Mouse (Mus musculus) urinary bladder, adult 18-20 months (tissue): ENCODE data around the gene Cacna1b.

ENCODE experiments used
- DNase-seq, 2 experiments: peaks; one replicate each; pipeline ENCODE4 v3.0.0; 2022; ENCODE audit warnings: low spot score in 2 of 2, mixed read lengths in 2 of 2

The Cacna1b gene

DNA sequence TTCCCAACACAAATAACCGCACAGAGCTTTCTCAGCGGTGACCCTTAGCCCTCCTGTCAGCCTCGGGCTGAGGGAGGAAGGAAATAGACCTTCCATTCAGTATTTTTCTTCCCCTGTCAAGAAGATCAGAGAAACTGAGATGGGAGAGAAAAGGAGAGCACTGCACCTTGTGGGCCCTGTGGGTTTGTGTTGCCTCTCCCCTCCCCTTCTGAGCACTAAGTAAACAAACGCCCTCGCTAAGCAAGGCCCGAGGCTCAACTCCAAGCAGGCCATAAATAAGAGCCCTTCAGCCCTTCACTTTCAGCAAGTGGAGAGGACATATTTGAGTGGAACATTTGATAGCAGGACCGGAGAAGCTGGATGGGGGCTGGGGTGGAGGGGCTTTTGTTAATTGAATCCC, 209.0 kb downstream of the Cacna1b start:
- no peak for DNase-seq
